Mouse (Mus musculus): ENCODE results near the gene Parn.

DNA sequence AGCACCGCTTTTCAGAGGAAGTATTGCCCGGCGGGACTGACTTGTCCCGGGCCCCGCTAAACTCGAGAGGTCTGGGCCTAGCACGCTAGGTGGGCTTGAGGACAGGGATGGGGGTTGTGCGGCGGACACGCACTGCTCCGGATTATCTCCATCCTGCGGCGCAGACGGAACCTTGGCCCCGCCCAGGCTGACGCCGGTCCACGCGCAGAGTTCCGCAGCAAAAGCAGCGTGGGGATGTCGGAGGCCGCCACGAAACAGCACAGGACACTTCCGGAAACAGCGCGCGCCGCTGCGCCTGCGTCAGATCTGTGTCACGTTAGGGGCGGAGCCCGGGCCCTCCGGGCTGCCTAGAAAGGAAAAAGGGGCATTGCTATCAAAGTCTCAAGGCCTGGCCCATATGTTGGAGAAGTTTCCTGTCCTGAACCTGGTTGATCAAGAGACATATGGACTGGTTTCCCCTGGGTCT lies at the start of gene Parn:
- TF ChIP-seq JUND (IDR thresholded peaks at IDR 0.05; ENCODE audit: low read depth, low read length) (no peak), CTCF (IDR thresholded peaks at IDR 0.05 in 2 of 3, conservative IDR thresholded peaks at IDR 0.05 in 1 of 3; ENCODE audit: control insufficient read depth in 1 of 3, insufficient read depth in 1 of 3, low read depth in 2 of 3, low read length in 3 of 3, poor library complexity in 1 of 3, severe bottlenecking in 1 of 3) (no peak), POLR2A (IDR thresholded peaks at IDR 0.05; ENCODE audit: control insufficient read depth in 1 of 2, insufficient read depth in 1 of 2, low read depth in 1 of 2, low read length in 2 of 2, poor library complexity in 1 of 2) (peak; percentile 89 to 91), KAT2A (conservative IDR thresholded peaks at IDR 0.05; ENCODE audit: low read depth, low read length) (no peak), MYB (IDR thresholded peaks at IDR 0.05; ENCODE audit: low read depth, low read length) (no peak), BHLHE40 (IDR thresholded peaks at IDR 0.05; ENCODE audit: borderline replicate concordance, low read depth, low read length) (peak; percentile 66; the same call in 1 of the 2 replicates), GATA1 (IDR thresholded peaks at IDR 0.05; ENCODE audit: low read depth, low read length) (peak; percentile 44; the same call in 1 of the 2 replicates), RCOR1 (IDR thresholded peaks at IDR 0.05; ENCODE audit: low read depth, low read length) (no peak), TBP (IDR thresholded peaks at IDR 0.05; ENCODE audit: low read depth, low read length) (peak; percentile 90), ELF1 (IDR thresholded peaks at IDR 0.05; ENCODE audit: low read depth, low read length) (peak; percentile 99)

Data from MEL (cell line).